Mouse (Mus musculus): ENCODE data around the gene Dut. TPM values are rescaled to one million over a fixed set of nuclear protein-coding genes. Genes with fewer than 3 reads are reported as not detected.

Dut gene
- polyA plus RNA-seq, 1 experiment from 2014 or later, result 257 TPM

DNA sequence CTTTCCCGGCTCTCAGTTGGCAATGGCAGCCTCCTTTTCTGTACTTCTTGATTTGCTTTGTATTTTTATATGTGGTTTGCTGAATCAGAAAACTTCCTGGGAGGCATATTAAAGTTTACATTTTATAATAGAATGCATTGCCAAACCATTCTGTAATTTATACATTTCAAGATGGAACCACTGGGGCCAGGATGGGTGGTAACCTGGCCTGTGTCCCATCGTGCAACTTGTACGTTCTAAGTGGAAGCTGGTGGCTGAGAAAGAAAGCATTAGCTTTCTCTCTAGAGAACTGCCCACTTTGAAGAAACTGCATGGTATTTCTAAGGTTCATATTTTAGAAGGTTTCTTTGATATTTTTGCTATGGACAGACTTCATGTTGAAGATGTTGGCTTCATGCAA, 48.5 kb downstream of the Dut start:
- Histone ChIP-seq H3K4me3 (no peak overlapping the region), H3K27me3 (ENCODE audit: low read depth, poor library complexity, severe bottlenecking) (no peaks in the 10 kb centered on the region), H3K36me3 (no peaks in the 10 kb centered on the region), H3K4me1 (peaks cover 6% of the 10 kb centered on the region; the same call in 1 of the 2 replicates), H3K27ac (no peak overlapping the region), H3K9me3 (replicated peaks) (no peaks in the 10 kb centered on the region)
- DNase-seq (ENCODE audit: low spot score), result no peak
- 94% methylated on average over 3 of the region's 3 CpGs for WGBS

DNA sequence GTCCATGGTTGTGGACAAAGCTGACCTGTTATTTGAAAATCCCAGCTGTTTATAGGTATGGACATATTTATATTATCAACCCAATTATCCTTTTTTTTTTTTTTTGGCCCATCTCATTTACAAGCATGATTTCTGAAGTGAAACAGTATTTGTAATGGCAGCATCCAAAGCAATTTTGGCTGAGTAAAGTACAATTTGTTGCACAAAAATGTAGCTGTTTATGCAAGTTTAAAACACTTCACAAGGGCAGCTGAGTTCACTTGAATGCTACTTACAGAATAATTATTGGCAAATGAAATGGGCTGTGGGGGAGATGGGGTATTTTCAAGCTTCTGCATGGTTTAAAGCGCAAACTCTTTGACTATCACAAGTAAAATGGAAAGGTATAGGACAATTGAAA, 51.9 kb downstream of the Dut start:
- Histone ChIP-seq H3K9me3 (replicated peaks) (no peaks in the 10 kb centered on the region), H3K4me3 (no peak overlapping the region), H3K27me3 (ENCODE audit: low read depth, poor library complexity, severe bottlenecking) (no peaks in the 10 kb centered on the region), H3K36me3 (peaks cover 9% of the 10 kb centered on the region; the same call in 1 of the 2 replicates), H3K27ac (no peak overlapping the region), H3K4me1 (peaks cover 14% of the 10 kb centered on the region)
- no peak for DNase-seq (ENCODE audit: low spot score)
- WGBS, result 98% methylated on average over 1 of the region's 1 CpGs

DNA sequence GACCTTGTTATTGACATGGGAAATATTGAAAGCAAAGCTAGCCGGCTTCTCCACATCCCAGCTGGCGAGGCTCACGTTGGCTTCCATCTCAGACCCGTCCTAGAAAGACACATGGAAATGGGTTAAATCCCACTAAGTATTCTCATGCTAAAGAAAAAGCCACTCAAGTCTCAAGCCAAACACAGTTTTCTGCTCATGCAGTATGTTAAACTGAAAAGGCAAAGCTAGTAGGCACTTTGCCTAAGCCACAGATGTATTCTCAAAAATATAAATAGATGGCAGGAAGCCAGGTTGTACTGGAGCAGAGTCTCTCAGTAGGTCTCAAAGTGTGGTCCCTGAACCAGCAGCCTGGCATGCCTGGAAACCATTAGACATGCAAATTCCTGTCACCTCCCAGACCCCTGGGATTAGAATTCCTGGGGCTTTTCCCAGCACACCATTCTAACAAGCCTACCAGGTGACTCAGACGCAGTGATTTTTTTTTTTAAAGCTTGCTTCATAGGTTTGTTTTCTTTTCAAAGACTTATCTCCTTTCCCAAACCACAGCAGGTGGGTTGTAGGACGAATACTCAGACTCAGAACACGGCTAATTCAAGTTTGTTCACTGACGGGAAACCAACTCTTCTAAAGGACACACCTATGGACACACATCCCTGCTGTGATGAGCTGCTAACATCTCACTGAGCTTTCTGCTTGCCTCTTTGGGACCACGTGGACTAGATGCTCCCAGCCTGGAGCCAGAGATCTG, 55.1 kb downstream of the Dut start:
- H3K9me3 ChIP-seq (replicated peaks), result no peaks in the 10 kb centered on the region
- no peaks in the 10 kb centered on the region for H3K27me3 ChIP-seq (ENCODE audit: low read depth, poor library complexity, severe bottlenecking)
- H3K4me3 ChIP-seq, result no peak overlapping the region
- no peak overlapping the region; the same call in 1 of the 2 replicates for H3K27ac ChIP-seq
- no peak for DNase-seq (ENCODE audit: low spot score)
- H3K4me1 ChIP-seq, result peaks cover 14% of the 10 kb centered on the region
- 62% methylated on average over 9 of the region's 9 CpGs for WGBS
- H3K36me3 ChIP-seq, result peaks cover 18% of the 10 kb centered on the region; the same call in 1 of the 2 replicates

DNA sequence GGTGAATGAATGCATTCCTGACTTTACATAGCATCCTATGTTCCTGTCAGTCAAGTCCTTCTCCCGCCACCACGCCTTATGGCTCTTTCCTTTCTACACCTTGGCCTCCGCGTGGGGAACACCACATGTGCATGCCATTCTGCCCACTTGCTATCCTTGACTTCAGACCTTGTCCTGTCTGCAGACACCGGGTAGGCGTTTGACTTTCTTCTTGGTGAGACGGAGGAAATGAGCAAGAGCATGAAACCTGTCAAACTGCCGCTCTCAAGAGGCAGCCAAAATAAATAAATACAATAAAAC, 55.6 kb downstream of the Dut start:
- Histone ChIP-seq H3K9me3 (replicated peaks) (no peaks in the 10 kb centered on the region), H3K27ac (no peak overlapping the region; the same call in 1 of the 2 replicates), H3K27me3 (ENCODE audit: low read depth, poor library complexity, severe bottlenecking) (no peaks in the 10 kb centered on the region), H3K4me1 (peaks cover 13% of the 10 kb centered on the region), H3K4me3 (no peak overlapping the region), H3K36me3 (peaks cover 19% of the 10 kb centered on the region; the same call in 1 of the 2 replicates)
- DNase-seq (ENCODE audit: low spot score), result no peak
- WGBS, result 82% methylated on average over 8 of the region's 8 CpGs

DNA sequence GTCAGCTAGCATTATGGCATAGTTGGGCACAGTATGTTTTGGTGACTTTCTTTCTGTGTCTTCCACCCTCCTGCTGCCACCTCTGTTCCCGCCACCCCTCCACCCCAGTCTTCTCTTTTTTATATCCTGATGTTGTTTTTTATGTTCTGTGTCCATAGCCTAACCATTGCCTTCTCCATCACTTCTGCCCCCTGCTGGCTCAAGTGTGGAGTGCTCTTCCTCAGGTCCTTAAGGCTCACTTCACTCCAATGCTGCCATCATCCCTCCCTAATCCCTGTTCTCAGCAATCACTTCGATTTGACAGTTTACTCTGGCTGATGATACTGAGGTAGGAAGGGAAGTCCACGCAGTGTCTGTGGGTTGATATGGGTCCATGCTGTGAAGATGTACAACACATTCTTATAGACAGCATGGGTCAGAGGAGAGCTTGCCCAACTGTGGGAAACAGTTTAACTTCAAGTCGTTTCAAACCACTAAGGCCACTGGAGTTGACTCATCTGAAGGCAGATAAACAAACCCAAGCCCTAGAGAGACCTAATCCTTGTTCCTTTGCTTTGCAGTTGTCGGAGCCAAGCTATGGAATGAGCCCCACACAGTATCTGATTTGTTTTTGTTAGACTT, 56.9 kb downstream of the Dut start:
- H3K36me3 ChIP-seq, result peaks cover 24% of the 10 kb centered on the region; the same call in 1 of the 2 replicates
- WGBS, result 82% methylated on average over 5 of the region's 5 CpGs

DNA sequence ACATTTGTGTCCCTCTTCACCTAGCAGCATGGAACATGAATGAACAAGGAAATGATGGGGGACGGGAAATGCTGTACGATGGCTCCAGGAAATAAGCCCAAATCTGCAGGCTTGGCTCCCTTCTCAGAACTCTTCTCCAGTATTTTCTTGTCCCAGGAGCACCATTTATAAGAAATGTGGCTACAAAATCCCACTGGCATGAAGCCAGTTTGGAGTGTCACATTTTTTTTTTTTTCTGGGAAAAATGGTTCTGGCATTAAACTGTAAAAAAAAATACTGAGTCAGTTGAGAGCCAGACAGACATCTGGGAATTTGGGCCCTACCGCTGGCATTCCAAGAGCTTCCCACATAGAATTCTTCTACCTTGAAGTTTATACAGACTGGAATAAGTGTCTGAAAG, 57.8 kb downstream of the Dut start:
- no peak for DNase-seq (ENCODE audit: low spot score)
- Histone ChIP-seq H3K27me3 (ENCODE audit: low read depth, poor library complexity, severe bottlenecking) (no peaks in the 10 kb centered on the region), H3K36me3 (peaks cover 33% of the 10 kb centered on the region; the same call in 1 of the 2 replicates), H3K4me1 (peaks cover 7% of the 10 kb centered on the region; the same call in 1 of the 2 replicates), H3K4me3 (no peak overlapping the region), H3K9me3 (replicated peaks) (no peaks in the 10 kb centered on the region), H3K27ac (no peak overlapping the region)
- WGBS, result 97% methylated on average over 3 of the region's 3 CpGs

More for the DNA sequence above, 56.9 kb downstream of the Dut start:
- Histone ChIP-seq H3K9me3 (replicated peaks) (no peaks in the 10 kb centered on the region), H3K4me1 (peaks cover 7% of the 10 kb centered on the region; the same call in 1 of the 2 replicates), H3K27ac (no peak overlapping the region), H3K4me3 (no peak overlapping the region), H3K27me3 (ENCODE audit: low read depth, poor library complexity, severe bottlenecking) (no peaks in the 10 kb centered on the region)
- no peak for DNase-seq (ENCODE audit: low spot score)

DNA sequence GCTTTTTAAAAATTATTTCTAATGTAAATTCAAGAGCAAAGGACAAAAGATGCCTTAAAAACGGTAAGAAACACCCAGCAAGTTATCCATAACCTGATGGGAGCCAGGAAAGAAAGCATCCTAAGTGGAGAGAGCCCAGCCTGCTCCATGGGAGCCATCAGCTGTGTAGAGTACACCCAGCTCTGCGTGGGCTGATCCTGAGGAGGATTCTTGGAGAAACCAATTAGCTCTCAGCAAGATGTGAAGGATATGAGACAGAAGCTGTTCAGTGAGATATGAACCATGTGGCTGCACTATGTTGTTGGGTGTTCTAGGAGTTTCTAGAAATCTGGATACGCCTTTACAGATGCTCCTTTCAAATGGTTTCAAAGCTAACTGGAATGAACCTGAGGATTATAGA, 58.7 kb downstream of the Dut start:
- H3K9me3 ChIP-seq (replicated peaks), result no peaks in the 10 kb centered on the region
- H3K4me1 ChIP-seq, result peaks cover 7% of the 10 kb centered on the region; the same call in 1 of the 2 replicates
- H3K36me3 ChIP-seq, result peaks cover 33% of the 10 kb centered on the region; the same call in 1 of the 2 replicates
- DNase-seq (ENCODE audit: low spot score), result no peak
- H3K27me3 ChIP-seq (ENCODE audit: low read depth, poor library complexity, severe bottlenecking), result no peaks in the 10 kb centered on the region
- H3K4me3 ChIP-seq, result no peak overlapping the region
- no peak overlapping the region for H3K27ac ChIP-seq
- 92% methylated on average over 3 of the region's 3 CpGs for WGBS

Other genes with a start within 250 kb of the Dut start
- gene Slc24a5, start 179.1 kb upstream of the Dut start, polyA plus RNA-seq (2016; fragmentation: Nextera tagmentation; extraction: Ambion mirVana), result 3.7 and 5.2 TPM in 2 replicates
- gene Myef2, start 123.5 kb upstream of the Dut start, polyA plus RNA-seq (2016; fragmentation: Nextera tagmentation; extraction: Ambion mirVana), result 117 and 126 TPM in 2 replicates
- gene Ctxn2, start 110.5 kb upstream of the Dut start, polyA plus RNA-seq (2016; fragmentation: Nextera tagmentation; extraction: Ambion mirVana), result not detected in 2 replicates
- gene Slc12a1, start 94.7 kb upstream of the Dut start, polyA plus RNA-seq (2016; fragmentation: Nextera tagmentation; extraction: Ambion mirVana), result not detected in 2 replicates